Mouse (Mus musculus) brain, embryonic 14.5 days (tissue): ENCODE measurements at regions not wholly inside any gene's neighbourhood (a gene's known extent, or its start where the extent isn't known, plus 50 kb on each side); places are given as distances from the start of the nearest gene placed in this dataset.

ENCODE experiments used
- CTCF ChIP-seq: fragments of 200-500 bp; IDR thresholded peaks from 2 replicates; pipeline ENCODE4 v1.5.1; 2012; ENCODE audit warnings: inconsistent platforms, mild to moderate bottlenecking, moderate library complexity, borderline replicate concordance; ENCODE audit not compliant: insufficient read depth, insufficient read length; ENCODE audit errors: extremely low read depth
- POLR2A ChIP-seq: fragments of 200-500 bp; IDR thresholded peaks from 2 replicates; pipeline ENCODE4 v1.6.1; 2012; ENCODE audit warnings: mild to moderate bottlenecking, inconsistent platforms, borderline replicate concordance; ENCODE audit not compliant: poor library complexity, insufficient read depth, insufficient read length, severe bottlenecking; ENCODE audit errors: extremely low read depth

- peak; percentile 98 for TF ChIP-seq CTCF
- TF ChIP-seq POLR2A: no peak
Observed at GRCm38 (mm10) chr5:33495900-33496529, 62.2 kb upstream of the Nkx1-1 start.
